Mouse (Mus musculus) myocyte (in vitro differentiated cells): ENCODE data around the gene Mrpl16. TPM values are rescaled to one million over a fixed set of nuclear protein-coding genes. Genes with fewer than 3 reads are reported as not detected.

ENCODE experiments used
- H3K27me3 ChIP-seq: one replicate; pipeline ENCODE4 v1.6.1; 2011; ENCODE audit not compliant: control insufficient read depth, insufficient read depth, insufficient read length
- H3K36me3 ChIP-seq: one replicate; pipeline ENCODE4 v1.6.1; 2011; ENCODE audit not compliant: control insufficient read depth, insufficient read depth
- H3K4me2 ChIP-seq: one replicate; pipeline ENCODE4 v1.6.1; 2011; ENCODE audit warnings: low read depth, control low read depth
- H3K4me3 ChIP-seq: one replicate; pipeline ENCODE4 v1.5.1; 2011; ENCODE audit warnings: mild to moderate bottlenecking, control low read depth, moderate library complexity
- H3K79me2 ChIP-seq: one replicate; pipeline ENCODE4 v1.6.1; 2011; ENCODE audit not compliant: control insufficient read depth, insufficient read depth
- H3ac ChIP-seq: one replicate; pipeline ENCODE4 v1.6.1; 2011; ENCODE audit not compliant: control insufficient read depth, insufficient read length
- CEBPB ChIP-seq: IDR thresholded peaks from 2 replicates; pipeline ENCODE4 v1.6.1; 2011; ENCODE audit warnings: mild to moderate bottlenecking, moderate library complexity; ENCODE audit not compliant: poor library complexity, insufficient read depth, severe bottlenecking
- E2F4 ChIP-seq: IDR thresholded peaks from one replicate; pipeline ENCODE4 v1.6.1; 2011; ENCODE audit warnings: mild to moderate bottlenecking, control low read depth, moderate library complexity; ENCODE audit not compliant: insufficient read depth
- MAX ChIP-seq: IDR thresholded peaks from one replicate; pipeline ENCODE4 v1.6.1; 2011; ENCODE audit warnings: low read depth, mild to moderate bottlenecking, control low read depth
- MYOD1 ChIP-seq, 3 experiments: IDR thresholded peaks; one replicate each; pipeline ENCODE4 v1.6.1; 2011; ENCODE audit warnings: control low read depth in 2 of 3, low read depth in 2 of 3, mild to moderate bottlenecking in 2 of 3, moderate library complexity in 1 of 3; ENCODE audit not compliant: insufficient read length in 2 of 3, control insufficient read depth in 1 of 3
- MYOG ChIP-seq, 3 experiments: IDR thresholded peaks; one replicate each; pipeline ENCODE4 v1.6.1; 2011; ENCODE audit warnings: control low read depth in 2 of 3, low read depth in 2 of 3, mild to moderate bottlenecking in 2 of 3; ENCODE audit not compliant: insufficient read length in 2 of 3, control insufficient read depth in 1 of 3, insufficient read depth in 1 of 3
- POLR2A ChIP-seq: IDR thresholded peaks from one replicate; pipeline ENCODE4 v1.6.1; 2011; ENCODE audit warnings: low read depth, mild to moderate bottlenecking, control low read depth, moderate library complexity; ENCODE audit not compliant: insufficient read length
- POLR2AphosphoS2 ChIP-seq: IDR thresholded peaks from one replicate; pipeline ENCODE4 v1.6.1; 2011; ENCODE audit warnings: low read depth, control low read depth; ENCODE audit not compliant: insufficient read length
- REST ChIP-seq: IDR thresholded peaks from one replicate; pipeline ENCODE4 v1.6.1; 2011; ENCODE audit warnings: mild to moderate bottlenecking, control low read depth, moderate library complexity; ENCODE audit not compliant: insufficient read depth, insufficient read length
- SRF ChIP-seq: IDR thresholded peaks from one replicate; pipeline ENCODE4 v1.6.1; 2011; ENCODE audit warnings: low read depth; ENCODE audit not compliant: control insufficient read depth, insufficient read length
- TCF12 ChIP-seq: IDR thresholded peaks from one replicate; pipeline ENCODE4 v1.6.1; 2011; ENCODE audit warnings: mild to moderate bottlenecking, control low read depth; ENCODE audit not compliant: poor library complexity, insufficient read depth, severe bottlenecking
- TCF3 ChIP-seq: IDR thresholded peaks from one replicate; pipeline ENCODE4 v1.6.1; 2011; ENCODE audit warnings: low read depth, control low read depth; ENCODE audit not compliant: insufficient read length
- USF1 ChIP-seq: IDR thresholded peaks from one replicate; pipeline ENCODE4 v1.6.1; 2011; ENCODE audit warnings: low read depth, mild to moderate bottlenecking, control low read depth, moderate library complexity
- polyA plus RNA-seq: library from polyadenylated mRNA; unstranded; fragments of >200 nt; fragmentation: generic; extraction: Trizol; gene quantifications from one replicate; pipeline ENCODE4 v1.2.1, GENCODE M21; 2012; ENCODE audit warnings: missing spikeins

Gene Mrpl16
- polyA plus RNA-seq, 1 experiment: 47.9 TPM

- no peak overlapping the region for H3K4me3 ChIP-seq
- no peak for TF ChIP-seq TCF3
- TF ChIP-seq MAX: no peak
- no peak for TF ChIP-seq POLR2A
- TF ChIP-seq E2F4: no peak
- TF ChIP-seq MYOD1 (IDR thresholded peaks at IDR 0.05; ENCODE audit: control insufficient read depth in 1 of 3, insufficient read length in 2 of 3, low read depth in 2 of 3): no peak
- no peak for TF ChIP-seq SRF
- TF ChIP-seq REST: no peak
- TF ChIP-seq MYOG (IDR thresholded peaks at IDR 0.05; ENCODE audit: control insufficient read depth in 1 of 3, insufficient read depth in 1 of 3, insufficient read length in 2 of 3, low read depth in 2 of 3): no peak
- TF ChIP-seq USF1: no peak
- no peak for TF ChIP-seq CEBPB
- no peak for TF ChIP-seq TCF12
- TF ChIP-seq POLR2AphosphoS2: no peak
- no peak overlapping the region for H3K4me2 ChIP-seq
- H3K27me3 ChIP-seq: no peaks in the 10 kb centered on the region
- no peak overlapping the region for H3ac ChIP-seq
- H3K79me2 ChIP-seq: no peaks in the 10 kb centered on the region
- H3K36me3 ChIP-seq: no peaks in the 10 kb centered on the region
Observed at GRCm38 (mm10) chr19:11823346-11824065, 53.3 kb downstream of the Mrpl16 start.

Other genes with a start within 250 kb of the Mrpl16 start
- 0.08 TPM for gene Ms4a4d, start 233.6 kb upstream of the Mrpl16 start, polyA plus RNA-seq
- 0.08 TPM for gene Ms4a6d, start 165.5 kb upstream of the Mrpl16 start, polyA plus RNA-seq
- gene Ms4a2, start 146.7 kb upstream of the Mrpl16 start, polyA plus RNA-seq: not detected
- gene Ms4a3, start 129.5 kb upstream of the Mrpl16 start, polyA plus RNA-seq: not detected
- not detected for gene Oosp2, start 109.8 kb upstream of the Mrpl16 start, polyA plus RNA-seq
- not detected for gene Oosp1, start 79.2 kb upstream of the Mrpl16 start, polyA plus RNA-seq
- gene Oosp3, start 73.3 kb upstream of the Mrpl16 start, polyA plus RNA-seq: not detected
- not detected for gene Gif, start 22.8 kb upstream of the Mrpl16 start, polyA plus RNA-seq
- 3.3 TPM for gene Stx3, start 49.0 kb downstream of the Mrpl16 start, polyA plus RNA-seq
- gene Olfr1417, start 68.8 kb downstream of the Mrpl16 start, polyA plus RNA-seq: not detected
- not detected for gene Olfr1418, start 90.7 kb downstream of the Mrpl16 start, polyA plus RNA-seq
- not detected for gene Olfr1419, start 104.7 kb downstream of the Mrpl16 start, polyA plus RNA-seq
- not detected for gene Olfr1420, start 116.2 kb downstream of the Mrpl16 start, polyA plus RNA-seq
- 13.9 TPM for gene Patl1, start 142.0 kb downstream of the Mrpl16 start, polyA plus RNA-seq
- 23.1 TPM for gene Osbp, start 195.6 kb downstream of the Mrpl16 start, polyA plus RNA-seq